Mouse (Mus musculus) ES-E14 (cell line): ENCODE measurements around the gene Sctr. TPM values are rescaled to one million over a fixed set of nuclear protein-coding genes. Genes with fewer than 3 reads are reported as not detected.

Source experiments
- DNase-seq: peaks from one replicate; pipeline ENCODE4 v3.0.0-alpha.2; 2013; ENCODE audit warnings: low read depth, low spot score
- H3K27ac ChIP-seq: 2 replicates; pipeline ENCODE4 v1.5.1; 2012; ENCODE audit warnings: low read depth, mild to moderate bottlenecking, low read length, moderate library complexity, mixed read lengths; ENCODE audit not compliant: poor library complexity, insufficient read depth, severe bottlenecking
- H3K36me3 ChIP-seq: 2 replicates; pipeline ENCODE4 v1.6.1; 2012; ENCODE audit warnings: mild to moderate bottlenecking, low read length, moderate library complexity, mixed read lengths; ENCODE audit not compliant: control insufficient read depth, poor library complexity, insufficient read depth, severe bottlenecking
- H3K4me1 ChIP-seq, 2 experiments: fragments of 150-350 bp in 1 of 2; sonication (generic) in 1 of 2; 2 replicates each; pipeline ENCODE4 v1.6.1; 2012; ENCODE audit warnings: low read length in 2 of 2, mild to moderate bottlenecking in 1 of 2, mixed read lengths in 1 of 2; ENCODE audit not compliant: control insufficient read depth in 2 of 2, insufficient read depth in 2 of 2, poor library complexity in 1 of 2
- H3K4me3 ChIP-seq, 2 experiments: fragments of 150-350 bp in 1 of 2; sonication (generic) in 1 of 2; 2 replicates each; pipeline ENCODE4 v1.5.1; 2012; ENCODE audit warnings: low read length in 2 of 2, low read depth in 1 of 2, mild to moderate bottlenecking in 1 of 2, mixed read lengths in 1 of 2; ENCODE audit not compliant: insufficient read depth in 1 of 2, poor library complexity in 1 of 2, severe bottlenecking in 1 of 2
- H3K9ac ChIP-seq: 2 replicates; pipeline ENCODE4 v1.6.1; 2012; ENCODE audit warnings: low read depth, mild to moderate bottlenecking, low read length, mixed read lengths; ENCODE audit not compliant: poor library complexity, insufficient read depth, severe bottlenecking
- H3K9me3 ChIP-seq: fragments of 150-350 bp; sonication (generic); 2 replicates; pipeline ENCODE4 v1.6.1; 2012; ENCODE audit warnings: low read depth, mild to moderate bottlenecking, low read length; ENCODE audit not compliant: control insufficient read depth, insufficient read depth
- CHD2 ChIP-seq: IDR thresholded peaks from 2 replicates; pipeline ENCODE4 v1.6.1; 2014; ENCODE audit warnings: mild to moderate bottlenecking, low read depth, low read length, inconsistent platforms
- HCFC1 ChIP-seq: IDR thresholded peaks from 2 replicates; pipeline ENCODE4 v1.6.1; 2012; ENCODE audit warnings: low read length, inconsistent platforms, borderline replicate concordance; ENCODE audit not compliant: insufficient read depth
- MAFK ChIP-seq: IDR thresholded peaks from 2 replicates; pipeline ENCODE4 v1.6.1; 2014; ENCODE audit warnings: mild to moderate bottlenecking, low read depth, low read length, inconsistent platforms; ENCODE audit not compliant: insufficient read depth
- ZC3H11A ChIP-seq: IDR thresholded peaks from 2 replicates; pipeline ENCODE4 v1.6.1; 2012; ENCODE audit warnings: low read depth, mild to moderate bottlenecking, inconsistent platforms, low read length, borderline replicate concordance
- ZNF384 ChIP-seq: IDR thresholded peaks from 2 replicates; pipeline ENCODE4 v1.6.1; 2012; ENCODE audit warnings: low read depth, low read length, inconsistent platforms
- in situ Hi-C, 2 experiments: fragments of 600-800 bp; cut with MboI; formaldehyde crosslinking; loops; one replicate each; pipeline ENCODE4 v1.15.1; 2025; ENCODE audit warnings: low sequenced_read_pairs in 2 of 2, inconsistent platforms in 1 of 2; ENCODE audit not compliant: unreplicated experiment in 2 of 2
- total RNA-seq: library from RNA; depleted of rRNA; stranded (reverse); fragments of 300-350 nt; gene quantifications from 2 replicates; pipeline ENCODE4 v1.2.3, GENCODE M21; 2012

Sctr gene
- total RNA-seq, 1 experiment, result 0.22 TPM

GRCm38 (mm10) chr1:120070168-120070567 is 63.5 kb downstream of the Sctr start:
- TF ChIP-seq ZNF384 (no peak), CHD2 (no peak), MAFK (no peak), HCFC1 (no peak), ZC3H11A (no peak)
- Histone ChIP-seq H3K36me3 (peaks cover 4% of the 10 kb centered on the region; the same call in 1 of the 2 replicates), H3K4me3 (no peak overlapping the region), H3K9me3 (no peaks in the 10 kb centered on the region), H3K27ac (no peak overlapping the region), H3K9ac (no peak overlapping the region), H3K4me1 (peaks cover 4 to 15% of the 10 kb centered on the region in 2 experiments; a peak in 3 of 4 replicates)
- in situ Hi-C loops, result no loop called here
- DNase-seq, result no peak

GRCm38 (mm10) chr1:120071133-120071532 is 64.4 kb downstream of the Sctr start:
- no peak overlapping the region for H3K27ac ChIP-seq
- no peak for TF ChIP-seq MAFK
- no peak for TF ChIP-seq ZC3H11A
- TF ChIP-seq HCFC1, result no peak
- TF ChIP-seq CHD2, result no peak
- TF ChIP-seq ZNF384, result no peak
- DNase-seq, result no peak
- H3K4me1 ChIP-seq, result peaks cover 4 to 16% of the 10 kb centered on the region in 2 experiments; a peak in 3 of 4 replicates
- in situ Hi-C loops, result no loop called here
- no peak overlapping the region for H3K9ac ChIP-seq
- no peaks in the 10 kb centered on the region for H3K9me3 ChIP-seq
- H3K36me3 ChIP-seq, result peaks cover 4% of the 10 kb centered on the region; the same call in 1 of the 2 replicates
- no peak overlapping the region for H3K4me3 ChIP-seq

GRCm38 (mm10) chr1:120072900-120073299 is 66.2 kb downstream of the Sctr start:
- peaks cover 10 to 21% of the 10 kb centered on the region in 2 experiments for H3K4me1 ChIP-seq
- DNase-seq, result no peak
- no peak for TF ChIP-seq HCFC1
- TF ChIP-seq MAFK, result no peak
- TF ChIP-seq CHD2, result no peak
- no peak for TF ChIP-seq ZC3H11A
- no peak for TF ChIP-seq ZNF384
- H3K9ac ChIP-seq, result peak overlapping the region; percentile 66; the same call in 1 of the 2 replicates
- H3K27ac ChIP-seq, result no peak overlapping the region
- peaks cover 3% of the 10 kb centered on the region; the same call in 1 of the 2 replicates for H3K36me3 ChIP-seq
- in situ Hi-C loops, result no loop called here
- H3K4me3 ChIP-seq, result peak overlapping the region; percentile 69 to 70
- no peaks in the 10 kb centered on the region for H3K9me3 ChIP-seq

- Histone ChIP-seq H3K9ac (peak within 1 kb of the TSS; percentile 69; the same call in 1 of the 2 replicates), H3K27ac (no peak within 1 kb of the TSS; the same call in 1 of the 2 replicates)
- TF ChIP-seq MAFK (peak; percentile 99), HCFC1 (no peak)
Measured at GRCm38 (mm10) chr1:120073519-120074306, 67.0 kb downstream of the Sctr start, which contains the start of gene Tmem37. Gene Tmem37 (minus strand): TSS chr1:120074074.

More at GRCm38 (mm10) chr1:120073519-120074306, 67.0 kb downstream of the Sctr start, which contains the start of gene Tmem37:
- no peaks in the 10 kb centered on the region for H3K36me3 ChIP-seq
- H3K4me3 ChIP-seq, result peak within 1 kb of the TSS; percentile 69 to 70
- in situ Hi-C loops, result no loop called here
- no peaks in the 10 kb centered on the region for H3K9me3 ChIP-seq
- H3K4me1 ChIP-seq, result peaks cover 13 to 24% of the 10 kb centered on the region in 2 experiments
- DNase-seq, result peak; percentile 58
